Mouse (Mus musculus) heart, postnatal 10 days (tissue): ENCODE data around the gene Ppp1r3c. TPM values are rescaled to one million over a fixed set of nuclear protein-coding genes. Genes with fewer than 3 reads are reported as not detected.

Source experiments
- DNase-seq, 2 experiments: peaks; one replicate each; pipeline ENCODE4 v3.0.0; 2021
- intact Hi-C: fragments of 180-260 bp; cut with DNase I; formaldehyde crosslinking; loops from one replicate; pipeline ENCODE4 v1.15.1; 2025
- total RNA-seq, 2 experiments: library from RNA; stranded (reverse); gene quantifications; 2 replicates each; pipeline ENCODE4 v1.2.3; 2021

Ppp1r3c gene
- total RNA-seq, 2 experiments from 2014 or later: 72.2 to 86.1 TPM

- no peak for DNase-seq
- intact Hi-C loops: no loop called here
Measured at GRCm38 (mm10) chr19:36724970-36725369, 11.5 kb downstream of the Ppp1r3c start.

- intact Hi-C loops: no loop called here
- no peak for DNase-seq
Measured at GRCm38 (mm10) chr19:36721139-36721538, 15.3 kb downstream of the Ppp1r3c start.

GRCm38 (mm10) chr19:36716221-36716620 is 20.2 kb downstream of the Ppp1r3c start:
- intact Hi-C loops: no loop called here
- DNase-seq: no peak

- DNase-seq: no peak
- intact Hi-C loops: no loop called here
Measured at GRCm38 (mm10) chr19:36715591-36715990, 20.9 kb downstream of the Ppp1r3c start.

- intact Hi-C loops: no loop called here
- DNase-seq: no peak
Measured at GRCm38 (mm10) chr19:36714492-36714891, 22.0 kb downstream of the Ppp1r3c start.

GRCm38 (mm10) chr19:36713092-36713491 is 23.4 kb downstream of the Ppp1r3c start:
- intact Hi-C loops: no loop called here
- peak; percentile 77 to 78 for DNase-seq

- intact Hi-C loops: no loop called here
- peak in 1 of 2 experiments; percentile 14 for DNase-seq
Measured at GRCm38 (mm10) chr19:36706195-36706594, 30.3 kb downstream of the Ppp1r3c start.

GRCm38 (mm10) chr19:36705286-36706146 is 30.9 kb downstream of the Ppp1r3c start:
- peak; percentile 65 to 68 for DNase-seq
- intact Hi-C loops: no loop called here

GRCm38 (mm10) chr19:36704763-36705162 is 31.7 kb downstream of the Ppp1r3c start:
- intact Hi-C loops: no loop called here
- peak in 1 of 2 experiments; percentile 13 for DNase-seq

- peak in 1 of 2 experiments; percentile 27 for DNase-seq
- intact Hi-C loops: no loop called here
Measured at GRCm38 (mm10) chr19:36701809-36702622, 34.4 kb downstream of the Ppp1r3c start.

GRCm38 (mm10) chr19:36701366-36701765 is 35.1 kb downstream of the Ppp1r3c start:
- intact Hi-C loops: no loop called here
- no peak for DNase-seq

GRCm38 (mm10) chr19:36700937-36701336 is 35.5 kb downstream of the Ppp1r3c start:
- peak in 1 of 2 experiments; percentile 2 for DNase-seq
- intact Hi-C loops: no loop called here

- no peak for DNase-seq
- intact Hi-C loops: no loop called here
Measured at GRCm38 (mm10) chr19:36699151-36699550, 37.3 kb downstream of the Ppp1r3c start.

- DNase-seq: peak in 1 of 2 experiments; percentile 48
- intact Hi-C loops: no loop called here
Measured at GRCm38 (mm10) chr19:36698200-36698599, 38.3 kb downstream of the Ppp1r3c start.

- DNase-seq: peak; percentile 60 to 70
- intact Hi-C loops: no loop called here
Measured at GRCm38 (mm10) chr19:36696601-36697122, 39.8 kb downstream of the Ppp1r3c start.

GRCm38 (mm10) chr19:36693530-36693929 is 42.9 kb downstream of the Ppp1r3c start:
- no peak for DNase-seq

GRCm38 (mm10) chr19:36691941-36692340 is 44.5 kb downstream of the Ppp1r3c start:
- DNase-seq: no peak
- intact Hi-C loops: loop anchor here (2.0 kb wide), 1 partner anchor 43 kb away; no protein-coding TSS in a partner anchor

More at GRCm38 (mm10) chr19:36693530-36693929, 42.9 kb downstream of the Ppp1r3c start:
- intact Hi-C loops: no loop called here

- no peak for DNase-seq
- intact Hi-C loops: loop anchor here (2.0 kb wide), 1 partner anchor 44 kb away; no protein-coding TSS in a partner anchor
Measured at GRCm38 (mm10) chr19:36691245-36691644, 45.2 kb downstream of the Ppp1r3c start.

GRCm38 (mm10) chr19:36689205-36689604 is 47.2 kb downstream of the Ppp1r3c start:
- peak; percentile 72 to 78 for DNase-seq
- intact Hi-C loops: no loop called here

GRCm38 (mm10) chr19:36687843-36688637 is 48.4 kb downstream of the Ppp1r3c start:
- intact Hi-C loops: no loop called here
- DNase-seq: peak; percentile 87 to 90
